15 mouse cellular contexts compared by ENCODE assay signal in the genomic region with DNA sequence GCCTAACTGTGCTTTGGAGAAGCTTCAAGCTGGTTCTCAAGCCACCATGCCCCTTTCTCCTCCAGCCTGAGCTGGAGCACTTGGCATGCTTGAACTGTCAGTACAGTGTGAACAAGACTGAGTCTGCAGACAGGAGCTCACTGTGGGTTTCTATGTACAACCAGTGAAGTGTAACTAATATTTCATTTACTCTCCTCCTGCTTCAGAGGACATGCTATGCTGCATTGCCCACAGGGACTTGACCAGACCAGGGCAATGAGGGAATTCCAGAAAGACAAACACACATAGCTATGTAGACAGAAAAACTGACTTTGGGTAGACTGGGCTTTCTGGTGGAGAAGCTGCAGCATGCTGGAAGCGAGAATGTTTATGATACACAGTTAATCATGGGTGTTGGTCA.
"Had no signal": no experiment of that assay in that cellular context is flagged by ENCODE, and none has a peak within 500 bp of the region (broad histone marks: within the 10 kb centered on the region; RNA-seq: fewer than 3 reads in every experiment).

No protein-coding gene starts in this region.

- H3K27ac ChIP-seq: limb, embryonic 15.5 days; liver, embryonic 13.5 days; lung, embryonic 15.5 days; macrophage; midbrain, embryonic 12.5 days; neural tube, embryonic 15.5 days; stomach, embryonic 15.5 days had no signal

- H3K27me3 ChIP-seq: limb, embryonic 15.5 days; liver, embryonic 13.5 days; lung, embryonic 15.5 days; megakaryocyte, embryonic 14.5 days; midbrain, embryonic 12.5 days; neural tube, embryonic 15.5 days; stomach, embryonic 15.5 days had no signal

- H3K4me1 ChIP-seq: limb, embryonic 15.5 days; liver, embryonic 13.5 days; lung, embryonic 15.5 days; megakaryocyte, embryonic 14.5 days; midbrain, embryonic 12.5 days; neural tube, embryonic 15.5 days; stomach, embryonic 15.5 days had no signal

- H3K36me3 ChIP-seq: limb, embryonic 15.5 days; liver, embryonic 13.5 days; lung, embryonic 15.5 days; midbrain, embryonic 12.5 days; neural tube, embryonic 15.5 days; stomach, embryonic 15.5 days had no signal

- H3K9me3 ChIP-seq: limb, embryonic 15.5 days; liver, embryonic 13.5 days; lung, embryonic 15.5 days; midbrain, embryonic 12.5 days; neural tube, embryonic 15.5 days; stomach, embryonic 15.5 days had no signal

- H3K4me2 ChIP-seq: limb, embryonic 15.5 days; liver, embryonic 13.5 days; lung, embryonic 15.5 days; midbrain, embryonic 12.5 days; neural tube, embryonic 15.5 days; stomach, embryonic 15.5 days had no signal

- ATAC-seq: liver, postnatal 0 days; midbrain, embryonic 16.5 days had no signal

- H3K4me3 ChIP-seq: limb, embryonic 15.5 days; liver, embryonic 13.5 days; lung, embryonic 15.5 days; megakaryocyte, embryonic 14.5 days; midbrain, embryonic 12.5 days; neural tube, embryonic 15.5 days; stomach, embryonic 15.5 days had no signal

- H3K9ac ChIP-seq: limb, embryonic 15.5 days; liver, embryonic 13.5 days; liver, postnatal 0 days; lung, embryonic 15.5 days; midbrain, embryonic 12.5 days; neural tube, embryonic 15.5 days; stomach, embryonic 15.5 days had no signal

- DNase-seq: kidney, adult 18-20 months; kidney, postnatal 25 days; layer of hippocampus, adult 9-11 months; liver, embryonic 13.5 days; liver, postnatal 0 days; lung, postnatal 14 days; thymus, postnatal 4 days had no signal
